In genomic region chr7:123344079-123344780, GRCm38 (mm10) we compare ENCODE assay signal across 15 mouse cellular contexts.
"Had no signal": no experiment of that assay in that cellular context is flagged by ENCODE, and none has a peak within 500 bp of the region (broad histone marks: within the 10 kb centered on the region; RNA-seq: fewer than 3 reads in every experiment).

No protein-coding gene starts in this region.

- H3K36me3 ChIP-seq: limb, embryonic 13.5 days; midbrain, embryonic 13.5 days; neural tube, embryonic 15.5 days had no signal

- H3K27ac ChIP-seq: layer of hippocampus, adult 2 months; limb, embryonic 13.5 days; midbrain, embryonic 13.5 days; neural tube, embryonic 15.5 days had no signal

- H3K4me2 ChIP-seq: limb, embryonic 13.5 days; lung, embryonic 14.5 days; midbrain, embryonic 13.5 days; neural tube, embryonic 15.5 days had no signal

- H3K4me3 ChIP-seq: layer of hippocampus, adult 2 months; limb, embryonic 13.5 days; midbrain, embryonic 13.5 days; myocyte; neural tube, embryonic 15.5 days had no signal

- H3K9ac ChIP-seq: limb, embryonic 13.5 days; lung, embryonic 14.5 days; midbrain, embryonic 13.5 days; neural tube, embryonic 15.5 days had no signal

- H3K27me3 ChIP-seq: limb, embryonic 13.5 days; midbrain, embryonic 13.5 days; neural tube, embryonic 15.5 days had no signal

- DNase-seq: kidney, adult 18-20 months; kidney, postnatal 25 days; left cerebral cortex, postnatal 4 days; lung, embryonic 14.5 days; lung, postnatal 10 days; lung, postnatal 4 days; right cerebral cortex, adult 18-20 months; right cerebral cortex, postnatal 25 days; thymus, adult 18-20 months; thymus, postnatal 14 days had no signal

- H3K4me1 ChIP-seq: neural tube, embryonic 15.5 days had no signal

- ATAC-seq: midbrain, embryonic 13.5 days had no signal

- H3K9me3 ChIP-seq: limb, embryonic 13.5 days; midbrain, embryonic 13.5 days; neural tube, embryonic 15.5 days had no signal
